Mouse (Mus musculus) bone marrow macrophage, adult 2 months (primary cell): Measurements from ENCODE around the gene Cryab.

Experiments used
- CTCF ChIP-seq: IDR thresholded peaks from 2 replicates; pipeline ENCODE4 v1.5.1; 2012; ENCODE audit warnings: low read depth, mild to moderate bottlenecking, low read length, moderate library complexity
- POLR2A ChIP-seq: IDR thresholded peaks from 2 replicates; pipeline ENCODE4 v1.6.1; 2012; ENCODE audit warnings: mild to moderate bottlenecking, low read depth, low read length, borderline replicate concordance

DNA sequence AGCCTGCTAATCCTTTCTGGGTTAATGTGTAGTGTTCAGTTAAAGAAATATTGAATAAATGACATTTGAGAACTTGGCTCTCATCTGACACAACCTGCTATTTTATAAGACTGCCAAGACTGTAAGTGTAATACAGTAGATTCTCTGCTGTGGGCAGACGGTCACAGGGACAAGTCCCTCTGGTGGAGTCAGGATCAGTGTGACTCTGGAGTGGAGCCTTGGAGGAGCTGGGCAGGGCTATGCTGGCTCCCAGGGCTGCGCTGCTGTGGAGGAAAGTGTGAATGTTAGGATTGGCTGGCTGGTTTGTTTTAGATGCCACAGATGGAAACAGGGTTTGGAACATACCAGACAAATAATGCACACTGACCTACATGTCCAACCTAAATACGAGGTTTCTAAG is 44.1 kb downstream of the Cryab start:
- TF ChIP-seq CTCF = no peak
- TF ChIP-seq POLR2A = no peak
